Mouse (Mus musculus): ENCODE data around the gene Chchd2.

Chchd2 gene

DNA sequence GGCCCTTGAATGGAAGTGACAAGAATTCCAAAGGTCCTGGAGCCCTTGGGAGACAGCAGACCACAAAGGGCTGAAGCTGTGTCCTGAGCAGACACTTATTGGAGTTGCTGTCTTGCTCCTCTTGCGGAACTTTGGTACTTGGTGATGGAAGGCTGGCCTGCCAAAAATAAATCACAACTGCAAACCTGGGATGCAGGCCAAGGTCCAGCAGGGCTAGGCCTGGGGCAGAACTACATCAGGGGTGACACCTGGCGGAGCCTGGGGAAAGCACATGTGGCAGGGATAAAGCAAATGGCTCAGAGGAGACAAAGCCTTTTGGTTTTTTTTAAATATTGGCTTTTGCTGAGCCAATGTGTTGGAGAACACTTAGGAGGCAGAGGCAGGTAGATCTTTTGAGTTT lies 8.3 kb downstream of the Chchd2 start:
- DNase-seq (ENCODE audit: low read depth, low spot score), result no peak

DNA sequence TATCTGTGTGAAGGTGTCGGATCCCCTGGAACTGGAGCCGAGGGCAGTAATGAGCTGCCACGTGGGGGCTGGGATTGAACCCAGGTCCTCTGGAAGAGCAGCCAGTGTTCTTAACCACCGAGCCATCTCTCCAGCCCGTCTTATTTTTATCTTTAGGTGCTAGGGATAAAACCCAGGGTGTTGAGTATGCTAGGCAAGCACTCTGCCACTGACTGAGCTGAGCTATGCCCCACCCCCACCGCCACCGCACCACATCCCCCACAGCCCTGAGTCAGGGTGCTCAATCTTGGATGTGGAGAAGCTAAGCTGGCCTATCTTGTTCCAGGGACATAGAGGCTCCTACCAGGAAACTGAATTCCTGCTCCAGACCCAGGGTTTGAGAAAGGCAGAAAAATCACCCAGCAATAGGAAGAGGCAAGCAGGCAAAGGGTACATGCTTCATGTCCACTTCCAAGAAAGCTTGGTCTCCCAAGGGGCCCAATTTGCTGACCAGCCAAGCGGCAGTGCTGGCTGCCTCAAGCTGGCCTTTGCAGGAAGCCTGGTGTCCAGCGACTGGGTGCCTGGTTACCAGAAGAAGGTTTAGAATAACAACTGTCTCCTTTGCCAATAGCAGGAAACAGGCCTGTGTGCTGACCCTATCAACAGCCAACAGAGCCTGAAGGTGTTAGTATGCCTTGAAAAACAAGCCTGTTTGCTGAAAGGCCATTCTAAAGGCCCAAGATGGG lies 9.4 kb downstream of the Chchd2 start:
- no peak for DNase-seq (ENCODE audit: low read depth, low spot score)

DNA sequence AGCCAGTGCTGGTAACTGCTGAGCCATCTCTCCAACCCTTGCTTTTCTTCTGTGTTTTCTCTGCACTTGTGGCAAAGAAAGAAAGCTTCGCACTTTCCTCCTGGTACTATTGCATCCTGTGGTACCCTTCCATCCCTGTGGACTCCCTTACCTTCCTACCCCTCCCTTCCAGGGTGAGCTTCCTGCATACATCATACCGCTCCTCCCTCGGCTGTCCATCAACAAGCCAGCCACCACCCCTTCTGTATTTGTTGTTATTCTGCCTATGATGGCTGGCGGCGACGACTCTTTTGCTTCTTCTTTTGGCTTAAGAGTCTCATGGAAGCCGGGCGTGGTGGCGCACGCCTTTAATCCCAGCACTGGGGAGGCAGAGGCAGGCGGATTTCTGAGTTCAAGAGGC lies 12.2 kb downstream of the Chchd2 start:
- no peak for DNase-seq (ENCODE audit: low read depth, low spot score)

DNA sequence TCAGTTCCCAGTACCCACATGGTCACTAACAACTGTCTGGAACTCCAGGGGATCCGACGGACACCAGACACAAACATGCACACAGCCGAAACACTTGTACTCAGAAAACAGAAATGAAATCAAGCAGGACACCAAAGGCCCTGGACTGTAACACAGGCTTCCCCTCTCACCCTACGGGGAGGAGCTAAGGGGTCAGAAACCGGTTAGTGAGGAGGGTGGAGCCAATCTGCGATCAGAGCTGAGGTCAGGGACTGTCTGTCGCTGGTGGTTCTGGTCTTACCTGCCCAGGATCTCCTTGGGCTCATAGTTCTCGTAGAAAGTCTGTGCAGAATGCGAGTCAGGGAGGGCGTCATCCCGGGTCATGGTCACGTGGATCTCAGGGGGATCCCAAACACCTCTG lies 13.3 kb downstream of the Chchd2 start:
- DNase-seq (ENCODE audit: low read depth, low spot score), result no peak

DNA sequence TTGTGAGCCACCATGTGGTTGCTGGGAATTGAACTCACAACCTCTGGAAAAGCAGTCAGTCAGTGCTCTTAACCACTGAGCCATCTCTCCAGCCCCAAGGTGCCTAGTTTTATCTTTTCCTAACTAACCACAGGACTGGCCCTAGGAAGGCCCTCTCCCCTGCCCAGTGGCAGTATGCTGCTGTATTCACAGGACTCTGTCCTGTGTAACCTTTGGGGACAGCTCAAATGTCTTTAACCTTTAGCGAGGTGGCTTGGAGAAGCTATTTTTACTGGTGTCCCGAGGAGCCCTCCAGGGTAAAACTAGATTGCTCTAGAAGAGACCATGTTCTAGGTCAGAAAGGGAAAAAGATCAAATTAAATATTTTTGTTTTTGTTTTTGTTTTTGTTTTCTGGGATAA lies 16.0 kb downstream of the Chchd2 start:
- no peak for DNase-seq (ENCODE audit: low read depth, low spot score)

DNA sequence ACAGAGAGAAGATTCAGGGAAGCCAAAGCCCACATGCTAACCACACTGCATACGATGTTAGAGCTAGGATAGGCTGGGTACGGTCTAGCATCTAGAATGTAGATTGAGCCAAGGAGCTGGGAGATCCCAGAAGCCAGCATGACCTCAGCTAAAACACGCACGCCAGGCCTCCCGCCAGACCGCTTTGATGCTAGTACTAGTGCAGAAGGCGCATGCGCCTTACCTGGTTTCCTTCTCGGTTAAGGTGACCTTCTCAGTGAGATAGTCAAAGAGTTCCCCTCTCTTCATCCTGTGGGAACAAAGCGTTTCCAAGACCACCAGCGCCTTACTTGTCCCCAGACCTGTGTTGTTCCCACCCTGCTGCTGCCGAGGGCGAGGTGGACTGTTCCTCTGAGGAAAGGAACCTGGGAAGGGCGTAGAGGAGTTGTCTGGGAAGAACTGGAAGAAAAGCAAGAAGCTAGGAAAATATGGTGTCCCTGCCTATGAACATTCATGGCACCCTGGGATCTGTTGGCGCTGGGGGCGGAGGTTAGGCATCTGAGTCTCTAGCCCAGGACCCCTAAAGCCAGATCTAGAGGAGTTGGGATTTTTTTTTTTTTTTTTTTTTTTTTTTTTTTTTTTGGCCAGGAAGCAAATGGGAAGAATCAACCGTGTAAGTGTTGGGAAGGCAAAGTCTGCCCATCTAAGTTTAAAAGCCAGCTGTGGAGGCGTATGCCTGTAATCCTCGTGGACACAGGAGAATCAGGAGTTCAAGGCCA lies 17.9 kb downstream of the Chchd2 start:
- DNase-seq (ENCODE audit: low read depth, low spot score), result no peak

DNA sequence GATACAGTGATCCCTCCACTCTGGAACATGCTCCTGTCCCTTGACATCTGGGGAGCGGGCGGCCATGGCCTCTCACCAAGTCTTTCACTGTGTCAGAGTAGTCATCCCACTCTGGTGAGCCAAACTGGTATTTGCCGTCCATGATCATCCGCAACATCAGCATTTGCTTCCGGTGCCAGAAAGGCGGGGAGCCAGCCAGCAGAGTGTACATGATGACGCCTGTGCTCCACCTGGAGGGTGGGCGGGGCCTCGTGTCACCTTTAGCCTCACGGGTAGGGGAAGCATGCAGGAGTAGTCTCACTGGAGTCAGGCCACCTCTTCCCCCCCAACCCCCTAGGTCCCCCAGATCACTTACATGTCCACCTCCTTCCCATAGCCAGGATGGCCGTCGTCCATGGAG lies 21.4 kb downstream of the Chchd2 start:
- no peak for DNase-seq (ENCODE audit: low read depth, low spot score)

DNA sequence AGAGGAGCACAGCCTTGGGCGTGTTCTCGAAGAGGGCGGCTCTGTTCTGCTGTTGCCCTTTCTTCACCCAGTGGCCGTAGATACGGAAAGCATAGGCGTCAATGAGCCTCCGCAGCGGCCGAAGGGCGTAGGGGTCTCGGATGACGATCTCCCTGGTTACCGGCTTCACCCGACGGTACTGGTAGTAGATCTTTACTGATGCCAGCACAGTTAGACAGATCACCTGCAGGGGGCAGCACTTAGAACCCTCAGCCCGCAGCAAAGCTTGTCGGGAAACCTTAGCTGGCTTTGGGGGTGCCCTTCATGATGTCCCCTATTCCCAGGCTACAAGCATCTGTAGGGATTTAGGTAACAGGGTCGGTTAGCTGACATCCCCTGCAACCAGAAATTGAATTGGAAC lies 22.8 kb downstream of the Chchd2 start:
- no peak for DNase-seq (ENCODE audit: low read depth, low spot score)

DNA sequence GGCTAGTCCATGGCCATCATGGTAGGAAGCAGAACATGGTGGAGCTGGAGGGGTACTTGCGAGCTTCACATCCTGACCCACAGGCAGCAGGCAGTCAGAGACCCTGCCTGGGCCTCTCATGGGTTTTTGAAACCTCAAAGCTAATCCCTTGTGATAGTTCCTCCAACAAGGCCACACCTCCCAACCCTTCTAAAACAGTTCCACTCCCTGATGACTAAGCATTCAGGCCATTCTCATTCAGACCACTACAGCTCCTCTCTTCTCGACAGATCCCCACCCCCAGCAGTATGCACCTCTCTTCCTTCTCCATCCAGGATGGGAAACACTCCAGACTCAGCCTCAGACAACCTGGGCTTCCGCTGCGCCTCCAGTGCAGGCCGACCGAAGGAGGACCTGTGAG lies 24.9 kb downstream of the Chchd2 start:
- no peak for DNase-seq (ENCODE audit: low read depth, low spot score)

DNA sequence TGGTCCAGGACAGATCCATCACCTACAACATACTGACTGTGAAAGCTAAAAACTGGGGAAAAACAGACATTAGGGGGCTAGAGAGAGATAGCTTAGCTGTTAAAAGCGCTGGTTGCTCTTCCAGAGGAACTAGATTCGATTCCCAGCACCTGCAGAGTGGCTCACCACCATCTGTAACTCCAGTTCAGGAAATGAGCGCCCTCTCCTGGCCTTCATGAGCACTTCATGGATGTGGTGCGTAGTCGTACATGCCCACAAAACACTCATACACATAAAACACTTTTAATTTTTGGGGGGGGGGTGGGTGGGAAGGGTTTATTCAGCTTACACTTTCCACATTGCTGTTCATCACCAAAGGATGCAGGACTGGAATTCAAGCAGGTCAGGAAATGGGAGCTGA lies 30.9 kb downstream of the Chchd2 start:
- DNase-seq (ENCODE audit: low read depth, low spot score), result no peak

DNA sequence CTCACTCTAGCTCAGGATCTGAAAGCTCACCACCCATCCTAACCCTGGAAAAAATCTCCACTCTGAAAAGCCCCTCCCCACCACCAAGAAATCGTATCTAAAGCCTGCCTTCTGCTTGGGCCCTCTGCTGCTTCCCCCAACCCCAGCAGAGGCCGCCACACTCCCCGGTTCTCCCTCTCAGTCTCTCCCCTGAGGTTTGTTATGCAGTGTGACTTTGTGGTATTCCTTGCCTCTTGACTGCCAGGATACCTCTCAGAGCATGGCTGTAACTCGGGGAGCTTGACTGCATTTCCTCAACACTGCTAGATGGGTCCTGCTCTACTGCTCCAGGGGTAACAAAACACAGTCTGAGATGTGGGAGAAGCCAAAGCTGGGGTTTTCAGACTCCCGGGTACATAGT lies 32.1 kb downstream of the Chchd2 start:
- no peak for DNase-seq (ENCODE audit: low read depth, low spot score)

DNA sequence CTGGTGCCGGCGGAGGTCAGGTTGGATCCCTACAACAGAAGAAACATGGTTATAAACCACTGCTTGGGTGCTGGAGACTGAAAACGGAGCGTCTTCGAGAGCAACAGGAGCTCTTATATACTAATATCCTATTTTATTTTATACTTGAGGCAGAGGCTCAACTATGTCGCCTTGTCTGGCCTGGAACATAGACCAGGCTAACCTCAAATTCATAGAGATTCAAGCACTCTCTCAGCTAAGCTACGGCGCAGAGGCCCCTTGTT lies 39.8 kb downstream of the Chchd2 start:
- no peak for DNase-seq (ENCODE audit: low read depth, low spot score)

DNA sequence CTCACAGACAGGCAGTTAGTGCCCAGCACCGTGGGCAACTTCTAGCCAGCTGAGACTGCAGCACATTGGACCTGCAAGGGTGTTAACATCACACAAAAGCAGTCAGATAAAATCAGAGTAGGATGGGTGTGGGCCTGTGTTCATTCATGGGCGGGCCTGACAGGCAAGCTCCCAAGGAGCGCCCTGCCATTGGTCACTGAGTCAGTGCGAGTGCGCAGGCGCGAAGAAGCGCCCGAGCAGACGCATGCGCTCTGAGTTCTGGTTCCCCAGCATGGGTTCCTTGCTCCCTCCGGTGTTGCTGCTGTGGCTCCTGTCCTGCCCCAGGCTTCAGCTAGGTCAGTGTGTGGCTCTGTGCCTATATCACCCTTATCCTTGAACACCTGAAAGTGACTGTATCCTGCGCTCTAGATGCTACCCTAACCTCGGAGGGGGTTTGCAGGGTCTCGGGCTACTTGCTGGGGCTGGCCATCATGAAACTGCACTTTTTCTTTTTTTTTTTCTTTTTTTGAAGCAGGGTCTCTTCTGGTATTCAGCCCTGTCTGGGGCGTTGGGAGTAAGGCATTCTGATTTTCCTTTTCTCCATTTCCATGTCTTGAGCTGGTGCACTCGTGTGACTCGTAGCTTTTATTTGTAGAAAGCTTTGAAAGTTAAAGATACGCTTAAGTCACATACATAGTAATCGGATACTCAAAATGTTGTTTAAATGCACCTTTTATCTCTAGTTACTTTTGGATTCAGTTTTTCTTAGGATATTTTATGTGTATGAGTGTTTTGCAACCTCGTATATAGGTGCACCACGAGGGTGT lies 40.3 kb downstream of the Chchd2 start, which contains the start of gene Sumf2:
TSS of gene Sumf2 (plus strand) at position 235 of the 806 bp plus-strand sequence.
- DNase-seq (ENCODE audit: low read depth, low spot score), result peak; percentile 95

DNA sequence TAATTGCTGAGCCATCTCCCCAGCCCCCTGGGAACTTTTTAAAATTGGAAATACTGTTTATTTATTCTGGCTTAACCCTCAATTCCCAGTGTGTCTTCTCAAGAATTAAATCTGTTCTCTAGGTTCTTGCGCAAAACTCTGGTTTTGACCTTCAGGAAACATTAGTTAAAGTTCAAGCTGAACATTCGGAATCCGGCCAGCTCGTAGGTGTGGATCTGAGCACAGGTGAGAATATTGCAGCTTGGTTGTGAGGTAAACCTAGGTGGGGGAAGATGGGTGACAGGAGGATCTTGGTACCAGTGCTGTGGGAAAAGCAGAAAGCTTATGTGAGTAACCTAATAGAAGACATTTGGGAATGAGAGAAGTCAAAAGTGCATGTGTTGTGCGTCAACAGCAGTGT lies 42.4 kb downstream of the Chchd2 start:
- DNase-seq (ENCODE audit: low read depth, low spot score), result no peak

Measured in embryo, embryonic 11.5 days (tissue).